Mouse (Mus musculus) G1E (cell line): Measurements from ENCODE around the gene Cpxm1. TPM values are rescaled to one million over a fixed set of nuclear protein-coding genes. Genes with fewer than 3 reads are reported as not detected.
"Not testable (repeated sequence)": the region's sequence is repeated elsewhere in the genome, so short reads cannot be mapped to it uniquely, and the experiment has no call there.

Source experiments
- ATAC-seq: 2 replicates; pipeline ENCODE4 v1.8.0; 2016; ENCODE audit warnings: mild to moderate bottlenecking; ENCODE audit not compliant: insufficient number of reproducible peaks, poor library complexity, low FRiP score, severe bottlenecking; ENCODE audit errors: extremely low read depth
- DNase-seq: peaks from one replicate; pipeline ENCODE4 v3.0.0; 2012; ENCODE audit warnings: low spot score
- H3K27me3 ChIP-seq: 2 replicates; pipeline ENCODE4 v1.6.1; 2012; ENCODE audit warnings: mild to moderate bottlenecking, low read length, inconsistent platforms; ENCODE audit not compliant: insufficient read depth
- H3K36me3 ChIP-seq: replicated peaks from 2 replicates; pipeline ENCODE3; 2012; ENCODE audit warnings: mild to moderate bottlenecking, inconsistent platforms
- H3K4me1 ChIP-seq: 2 replicates; pipeline ENCODE4 v1.6.1; 2012; ENCODE audit warnings: low read depth, low read length, inconsistent platforms, mixed read lengths; ENCODE audit not compliant: insufficient read depth
- H3K4me3 ChIP-seq: 2 replicates; pipeline ENCODE4 v1.5.1; 2012; ENCODE audit warnings: low read depth, mild to moderate bottlenecking, inconsistent platforms, low read length, moderate library complexity, mixed read lengths
- H3K9me3 ChIP-seq: replicated peaks from 2 replicates; pipeline ENCODE4 v1.6.1; 2012; ENCODE audit warnings: inconsistent platforms
- CTCF ChIP-seq: IDR thresholded peaks from 2 replicates; pipeline ENCODE4 v1.5.1; 2012; ENCODE audit warnings: low read depth, low read length, inconsistent platforms, mixed read lengths
- GATA1 ChIP-seq: IDR thresholded peaks from 2 replicates; pipeline ENCODE4 v1.6.1; 2012; ENCODE audit warnings: borderline replicate concordance, low read length, inconsistent platforms, mixed read lengths
- GATA2 ChIP-seq: IDR thresholded peaks from 2 replicates; pipeline ENCODE4 v1.6.1; 2012; ENCODE audit warnings: low read depth, low read length, inconsistent platforms, borderline replicate concordance
- POLR2AphosphoS5 ChIP-seq: IDR thresholded peaks from 2 replicates; pipeline ENCODE4 v1.6.1; 2012; ENCODE audit warnings: low read depth, low read length, inconsistent platforms; ENCODE audit not compliant: insufficient replicate concordance
- TAL1 ChIP-seq: conservative IDR thresholded peaks from 2 replicates; pipeline ENCODE4 v1.6.1; 2012; ENCODE audit warnings: low read depth, low read length, inconsistent platforms, mixed read lengths
- polyA plus RNA-seq: library from polyadenylated mRNA; stranded (reverse); fragments of >175 nt; gene quantifications from 2 replicates; pipeline ENCODE4 v1.2.3, GENCODE M21; 2012
- total RNA-seq, 2 experiments: library from RNA; stranded (forward) in 1 of 2; stranded (reverse) in 1 of 2; fragments of 200-1000 nt in 1 of 2; fragments of >200 nt in 1 of 2; fragmentation: Nextera tagmentation in 1 of 2; gene quantifications; 2 replicates each; pipeline ENCODE4 v1.2.3; 2014 to 2017

Cpxm1 gene
- total and polyA plus RNA-seq, 3 experiments = not detected

DNA sequence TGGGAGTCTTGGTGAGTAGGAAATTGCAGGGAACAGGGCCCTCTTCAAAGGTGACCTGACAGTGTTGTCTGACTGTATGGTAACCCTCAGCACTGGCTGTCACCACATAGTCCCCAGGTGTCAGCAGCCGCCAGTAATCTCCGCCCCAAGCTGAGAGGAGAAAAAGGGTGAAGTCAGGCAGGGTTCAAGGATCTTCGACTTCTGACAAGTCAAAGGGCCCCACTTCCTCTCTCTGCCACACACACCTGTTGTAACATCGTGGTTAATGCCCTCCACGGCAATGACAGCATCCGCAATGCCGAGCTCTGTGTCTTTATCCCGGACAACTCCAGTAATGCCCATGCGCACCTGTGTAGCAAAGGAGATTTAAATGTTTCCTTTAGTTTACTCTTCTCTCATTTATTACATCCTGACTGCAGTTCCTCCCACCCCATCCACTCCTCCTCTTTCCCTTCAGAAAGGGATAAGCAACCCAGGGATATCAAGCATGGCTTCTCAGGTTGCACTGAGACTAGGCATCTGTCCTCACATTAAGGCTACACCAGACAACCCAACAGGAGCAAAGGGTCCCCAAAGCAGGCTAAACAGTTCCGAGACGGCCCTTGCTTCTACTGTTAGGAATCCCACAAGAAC lies 6.3 kb downstream of the Cpxm1 start:
- Histone ChIP-seq H3K9me3 (no peaks in the 10 kb centered on the region), H3K36me3 (no peaks in the 10 kb centered on the region), H3K4me1 (no peaks in the 10 kb centered on the region), H3K4me3 (no peak overlapping the region), H3K27me3 (peaks cover 61% of the 10 kb centered on the region)
- DNase-seq = no peak
- ATAC-seq = no peak
- TF ChIP-seq CTCF (no peak), TAL1 (no peak), GATA1 (no peak), POLR2AphosphoS5 (no peak), GATA2 (no peak)

- Histone ChIP-seq H3K36me3 (no peaks in the 10 kb centered on the region), H3K4me3 (no peak overlapping the region), H3K9me3 (no peaks in the 10 kb centered on the region), H3K27me3 (peaks cover 51% of the 10 kb centered on the region), H3K4me1 (no peaks in the 10 kb centered on the region)
- DNase-seq (no peak), ATAC-seq (no peak)
- TF ChIP-seq GATA1 (no peak), CTCF (no peak), GATA2 (no peak), POLR2AphosphoS5 (no peak), TAL1 (no peak)
These were observed 8.6 kb downstream of the Cpxm1 start for GRCm38 (mm10) chr2:130388796-130389195.

- no peak overlapping the region for H3K4me3 ChIP-seq
- H3K36me3 ChIP-seq = no peaks in the 10 kb centered on the region
- no peak for TF ChIP-seq GATA2
- no peak for TF ChIP-seq POLR2AphosphoS5
- no peak for TF ChIP-seq TAL1
- TF ChIP-seq CTCF = no peak
- TF ChIP-seq GATA1 = no peak
- ATAC-seq (no peak), DNase-seq (no peak)
- H3K4me1 ChIP-seq = no peaks in the 10 kb centered on the region
- no peaks in the 10 kb centered on the region for H3K9me3 ChIP-seq
- peaks cover 32% of the 10 kb centered on the region for H3K27me3 ChIP-seq
These were observed 11.2 kb downstream of the Cpxm1 start for GRCm38 (mm10) chr2:130386212-130386611.

DNA sequence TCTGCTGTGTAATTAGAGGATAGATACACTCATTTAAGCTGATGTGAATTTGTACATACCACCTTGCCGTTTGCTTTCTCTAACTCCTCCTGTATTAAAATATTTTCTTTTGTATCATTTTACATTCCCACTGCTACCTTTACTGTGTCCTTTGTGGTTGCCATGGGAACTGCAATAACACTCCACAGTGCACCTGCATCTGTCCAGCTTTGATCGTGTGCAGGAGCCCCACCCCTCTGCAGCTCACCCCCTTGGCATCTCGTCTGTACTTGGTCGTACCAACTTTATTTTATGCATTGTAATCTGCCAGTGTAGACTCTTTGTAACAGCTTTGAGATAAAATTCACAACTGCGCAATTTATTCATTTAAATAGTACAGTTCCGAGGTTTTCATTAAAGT lies 13.5 kb downstream of the Cpxm1 start:
- ATAC-seq (no peak), DNase-seq (no peak)
- H3K36me3 ChIP-seq = no peaks in the 10 kb centered on the region
- H3K4me3 ChIP-seq = no peak overlapping the region
- peaks cover 21% of the 10 kb centered on the region for H3K27me3 ChIP-seq
- H3K4me1 ChIP-seq = no peaks in the 10 kb centered on the region
- no peaks in the 10 kb centered on the region for H3K9me3 ChIP-seq
- TF ChIP-seq POLR2AphosphoS5 (no peak), TAL1 (no peak), CTCF (no peak)

- ATAC-seq (no peak), DNase-seq (no peak)
- TF ChIP-seq GATA1 (no peak), GATA2 (no peak), TAL1 (no peak), POLR2AphosphoS5 (no peak), CTCF (no peak)
- no peak overlapping the region for H3K4me3 ChIP-seq
- H3K4me1 ChIP-seq = no peaks in the 10 kb centered on the region
- H3K36me3 ChIP-seq = no peaks in the 10 kb centered on the region
- no peaks in the 10 kb centered on the region for H3K9me3 ChIP-seq
- H3K27me3 ChIP-seq = peaks cover 14% of the 10 kb centered on the region
These were observed 14.2 kb downstream of the Cpxm1 start for GRCm38 (mm10) chr2:130383205-130383604.

- no peaks in the 10 kb centered on the region for H3K36me3 ChIP-seq
- DNase-seq (no peak), ATAC-seq (no peak)
- peaks cover 10% of the 10 kb centered on the region; the same call in 1 of the 2 replicates for H3K4me1 ChIP-seq
- H3K27me3 ChIP-seq = peaks cover 14% of the 10 kb centered on the region
- TF ChIP-seq POLR2AphosphoS5 (no peak), TAL1 (no peak), GATA2 (no peak), CTCF (no peak), GATA1 (no peak)
- no peak overlapping the region for H3K4me3 ChIP-seq
- no peaks in the 10 kb centered on the region for H3K9me3 ChIP-seq
These were observed 22.4 kb downstream of the Cpxm1 start for GRCm38 (mm10) chr2:130374951-130375350.

- H3K4me1 ChIP-seq, H3K36me3 ChIP-seq, H3K9me3 ChIP-seq, DNase-seq, H3K4me3 ChIP-seq, ATAC-seq: not testable (repeated sequence)
- peaks cover 14% of the 10 kb centered on the region for H3K27me3 ChIP-seq
These were observed 24.3 kb downstream of the Cpxm1 start for GRCm38 (mm10) chr2:130373026-130373425.
